Mouse (Mus musculus): ENCODE measurements at regions not wholly inside any gene's neighbourhood (a gene's known extent, or its start where the extent isn't known, plus 50 kb on each side); places are given as distances from the start of the nearest gene placed in this dataset.

- no peaks in the 10 kb centered on the region for H3K27me3 ChIP-seq (replicated peaks)
- no peak overlapping the region for H3K9ac ChIP-seq
- H3K4me3 ChIP-seq = no peak overlapping the region
- H3K36me3 ChIP-seq = no peaks in the 10 kb centered on the region
- no peaks in the 10 kb centered on the region for H3K9me3 ChIP-seq (replicated peaks)
- no peak overlapping the region for H3K4me2 ChIP-seq
- H3K4me1 ChIP-seq = no peaks in the 10 kb centered on the region
- no peak overlapping the region for H3K27ac ChIP-seq
- WGBS (ENCODE audit: insufficient replicate concordance) = 70% methylated on average over 1 of the region's 1 CpGs
- no peak for ATAC-seq
These were observed 777.3 kb downstream of the Cypt12 start for GRCm38 (mm10) chr3:18725507-18725906.

- 31% methylated on average over 1 of the region's 1 CpGs for WGBS (ENCODE audit: insufficient replicate concordance)
- Histone ChIP-seq H3K4me3 (no peak overlapping the region), H3K9ac (no peak overlapping the region), H3K4me1 (no peaks in the 10 kb centered on the region), H3K27me3 (replicated peaks) (no peaks in the 10 kb centered on the region), H3K27ac (no peak overlapping the region), H3K36me3 (no peaks in the 10 kb centered on the region), H3K9me3 (replicated peaks) (no peaks in the 10 kb centered on the region), H3K4me2 (no peak overlapping the region)
- no peak for ATAC-seq
These were observed 783.0 kb downstream of the Cypt12 start for GRCm38 (mm10) chr3:18731251-18731650.

GRCm38 (mm10) chr3:18731674-18732073, 783.5 kb downstream of the Cypt12 start:
- no peaks in the 10 kb centered on the region for H3K4me1 ChIP-seq
- WGBS (ENCODE audit: insufficient replicate concordance) = 26% methylated on average over 2 of the region's 2 CpGs
- H3K27ac ChIP-seq = no peak overlapping the region
- ATAC-seq = no peak
- no peak overlapping the region for H3K4me3 ChIP-seq
- H3K27me3 ChIP-seq (replicated peaks) = no peaks in the 10 kb centered on the region
- no peak overlapping the region for H3K9ac ChIP-seq
- no peak overlapping the region for H3K4me2 ChIP-seq
- no peaks in the 10 kb centered on the region for H3K36me3 ChIP-seq
- no peaks in the 10 kb centered on the region for H3K9me3 ChIP-seq (replicated peaks)

- no peaks in the 10 kb centered on the region for H3K27me3 ChIP-seq (replicated peaks)
- no peak overlapping the region for H3K4me3 ChIP-seq
- H3K36me3 ChIP-seq = no peaks in the 10 kb centered on the region
- no peaks in the 10 kb centered on the region for H3K9me3 ChIP-seq (replicated peaks)
- H3K4me2 ChIP-seq = no peak overlapping the region
- no peak overlapping the region for H3K27ac ChIP-seq
- no peaks in the 10 kb centered on the region for H3K4me1 ChIP-seq
- no peak for ATAC-seq
- 68% methylated on average over 1 of the region's 1 CpGs for WGBS (ENCODE audit: insufficient replicate concordance)
- no peak overlapping the region for H3K9ac ChIP-seq
These were observed 785.3 kb downstream of the Cypt12 start for GRCm38 (mm10) chr3:18733540-18733939.

GRCm38 (mm10) chr3:18738946-18739345, 790.7 kb downstream of the Cypt12 start:
- H3K36me3 ChIP-seq = no peaks in the 10 kb centered on the region

GRCm38 (mm10) chr3:18740344-18740743, 792.1 kb downstream of the Cypt12 start:
- no peak for ATAC-seq
- Histone ChIP-seq H3K36me3 (no peaks in the 10 kb centered on the region), H3K27ac (no peak overlapping the region), H3K9ac (no peak overlapping the region), H3K4me2 (no peak overlapping the region), H3K27me3 (replicated peaks) (no peaks in the 10 kb centered on the region), H3K4me3 (no peak overlapping the region), H3K4me1 (no peaks in the 10 kb centered on the region), H3K9me3 (replicated peaks) (no peaks in the 10 kb centered on the region)
- 62% methylated on average over 4 of the region's 4 CpGs for WGBS (ENCODE audit: insufficient replicate concordance)

More at GRCm38 (mm10) chr3:18738946-18739345, 790.7 kb downstream of the Cypt12 start:
- Histone ChIP-seq H3K4me2 (no peak overlapping the region), H3K4me1 (no peaks in the 10 kb centered on the region), H3K9me3 (replicated peaks) (no peaks in the 10 kb centered on the region), H3K4me3 (no peak overlapping the region), H3K9ac (no peak overlapping the region), H3K27ac (no peak overlapping the region), H3K27me3 (replicated peaks) (no peaks in the 10 kb centered on the region)
- ATAC-seq = no peak

GRCm38 (mm10) chr3:18743474-18743873, 795.3 kb downstream of the Cypt12 start:
- Histone ChIP-seq H3K9ac (no peak overlapping the region), H3K36me3 (no peaks in the 10 kb centered on the region), H3K4me3 (no peak overlapping the region), H3K9me3 (replicated peaks) (no peaks in the 10 kb centered on the region), H3K4me2 (no peak overlapping the region), H3K27me3 (replicated peaks) (no peaks in the 10 kb centered on the region), H3K27ac (no peak overlapping the region), H3K4me1 (no peaks in the 10 kb centered on the region)
- no peak for ATAC-seq
- WGBS (ENCODE audit: insufficient replicate concordance) = 58% methylated on average over 2 of the region's 2 CpGs

GRCm38 (mm10) chr3:18744216-18744615, 796.0 kb downstream of the Cypt12 start:
- Histone ChIP-seq H3K27ac (no peak overlapping the region), H3K27me3 (replicated peaks) (no peaks in the 10 kb centered on the region), H3K9ac (no peak overlapping the region), H3K4me3 (no peak overlapping the region), H3K36me3 (no peaks in the 10 kb centered on the region), H3K4me2 (no peak overlapping the region), H3K9me3 (replicated peaks) (no peaks in the 10 kb centered on the region), H3K4me1 (no peaks in the 10 kb centered on the region)
- 56% methylated on average over 3 of the region's 3 CpGs for WGBS (ENCODE audit: insufficient replicate concordance)
- ATAC-seq = no peak

- Histone ChIP-seq H3K4me2 (no peak overlapping the region), H3K9ac (no peak overlapping the region), H3K36me3 (no peaks in the 10 kb centered on the region), H3K4me1 (no peaks in the 10 kb centered on the region), H3K27ac (no peak overlapping the region), H3K4me3 (no peak overlapping the region), H3K27me3 (replicated peaks) (no peaks in the 10 kb centered on the region), H3K9me3 (replicated peaks) (no peaks in the 10 kb centered on the region)
- no peak for ATAC-seq
These were observed 798.0 kb downstream of the Cypt12 start for GRCm38 (mm10) chr3:18746206-18746605.

- WGBS (ENCODE audit: insufficient replicate concordance) = 49% methylated on average over 2 of the region's 2 CpGs
- H3K4me1 ChIP-seq = no peaks in the 10 kb centered on the region
- H3K9me3 ChIP-seq (replicated peaks) = no peaks in the 10 kb centered on the region
- no peak overlapping the region for H3K4me3 ChIP-seq
- ATAC-seq = no peak
- H3K27ac ChIP-seq = no peak overlapping the region
- no peak overlapping the region for H3K9ac ChIP-seq
- H3K4me2 ChIP-seq = no peak overlapping the region
- no peaks in the 10 kb centered on the region for H3K36me3 ChIP-seq
- H3K27me3 ChIP-seq (replicated peaks) = no peaks in the 10 kb centered on the region
These were observed 798.7 kb downstream of the Cypt12 start for GRCm38 (mm10) chr3:18746898-18747297.

- 68% methylated on average over 6 of the region's 6 CpGs for WGBS (ENCODE audit: insufficient replicate concordance)
- no peak overlapping the region for H3K9ac ChIP-seq
- H3K27me3 ChIP-seq (replicated peaks) = no peaks in the 10 kb centered on the region
- H3K36me3 ChIP-seq = no peaks in the 10 kb centered on the region
- no peaks in the 10 kb centered on the region for H3K4me1 ChIP-seq
- H3K27ac ChIP-seq = no peak overlapping the region
- H3K9me3 ChIP-seq (replicated peaks) = no peaks in the 10 kb centered on the region
- no peak overlapping the region for H3K4me2 ChIP-seq
- no peak overlapping the region for H3K4me3 ChIP-seq
- ATAC-seq = no peak
These were observed 803.5 kb downstream of the Cypt12 start for GRCm38 (mm10) chr3:18751660-18752259.

GRCm38 (mm10) chr3:18764301-18765078, 816.3 kb downstream of the Cypt12 start:
- H3K27me3 ChIP-seq (replicated peaks) = no peaks in the 10 kb centered on the region
- H3K36me3 ChIP-seq = no peaks in the 10 kb centered on the region
- no peak for ATAC-seq
- no peaks in the 10 kb centered on the region for H3K4me1 ChIP-seq
- no peak overlapping the region for H3K27ac ChIP-seq
- H3K4me2 ChIP-seq = no peak overlapping the region
- WGBS (ENCODE audit: insufficient replicate concordance) = 57% methylated on average over 3 of the region's 3 CpGs
- H3K4me3 ChIP-seq = no peak overlapping the region
- H3K9ac ChIP-seq = no peak overlapping the region
- no peaks in the 10 kb centered on the region for H3K9me3 ChIP-seq (replicated peaks)

- H3K27me3 ChIP-seq (replicated peaks) = no peaks in the 10 kb centered on the region
- no peaks in the 10 kb centered on the region for H3K36me3 ChIP-seq
- 69% methylated on average over 1 of the region's 1 CpGs for WGBS (ENCODE audit: insufficient replicate concordance)
- H3K9ac ChIP-seq = no peak overlapping the region
- H3K4me3 ChIP-seq = no peak overlapping the region
- H3K4me2 ChIP-seq = no peak overlapping the region
- ATAC-seq = no peak
- H3K27ac ChIP-seq = no peak overlapping the region
- H3K9me3 ChIP-seq (replicated peaks) = no peaks in the 10 kb centered on the region
- no peaks in the 10 kb centered on the region for H3K4me1 ChIP-seq
These were observed 830.3 kb downstream of the Cypt12 start for GRCm38 (mm10) chr3:18778481-18778880.
